Mouse (Mus musculus): ENCODE results near the gene Proca1. TPM values are rescaled to one million over a fixed set of nuclear protein-coding genes. Genes with fewer than 3 reads are reported as not detected.
A peak's percentile ranks its signal among the peaks of the same experiment; 100 is the strongest.

Gene Proca1
- total RNA-seq, 2 experiments from 2014 or later = not detected

- ATAC-seq (replicated peaks; ENCODE audit: low FRiP score, low TSS enrichment, poor library complexity, severe bottlenecking) = peak; percentile 5; the same call in 1 of the 2 replicates
These were observed 28.1 kb upstream of the Proca1 start, which contains the start of gene Traf4 for GRCm38 (mm10) chr11:78164924-78165760. TSS of gene Traf4 (minus strand) at chr11:78165589.

GRCm38 (mm10) chr11:78165761-78166109 lies 27.5 kb upstream of the Proca1 start:
- ATAC-seq (replicated peaks; ENCODE audit: low FRiP score, low TSS enrichment, poor library complexity, severe bottlenecking) = peak; percentile 31

- no peak for ATAC-seq (replicated peaks; ENCODE audit: low FRiP score, low TSS enrichment, poor library complexity, severe bottlenecking)
These were observed 27.0 kb upstream of the Proca1 start for GRCm38 (mm10) chr11:78166161-78166560.

DNA sequence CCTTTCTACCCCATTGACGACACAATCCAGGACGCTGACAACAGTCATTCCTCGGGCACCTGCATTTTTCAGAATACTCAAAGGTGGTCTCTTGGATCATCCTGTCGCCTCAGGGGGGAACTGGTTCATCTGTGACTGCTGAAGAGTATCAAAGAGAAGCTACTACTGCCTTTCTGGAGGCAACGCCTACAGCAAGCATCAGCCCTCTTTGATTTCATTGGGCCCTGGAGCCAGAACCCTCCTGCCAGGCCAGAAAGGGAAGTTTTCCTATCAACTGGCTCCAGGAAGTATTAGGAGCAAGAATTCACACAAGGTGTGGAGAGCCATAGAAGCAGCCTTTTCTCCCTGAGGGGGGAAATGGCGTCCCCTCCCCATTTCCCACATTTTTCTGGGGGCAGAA lies 26.6 kb upstream of the Proca1 start:
- ATAC-seq (replicated peaks; ENCODE audit: low FRiP score, low TSS enrichment, poor library complexity, severe bottlenecking) = no peak

GRCm38 (mm10) chr11:78167257-78167959 lies 25.8 kb upstream of the Proca1 start:
- ATAC-seq (replicated peaks; ENCODE audit: low FRiP score, low TSS enrichment, poor library complexity, severe bottlenecking) = no peak

DNA sequence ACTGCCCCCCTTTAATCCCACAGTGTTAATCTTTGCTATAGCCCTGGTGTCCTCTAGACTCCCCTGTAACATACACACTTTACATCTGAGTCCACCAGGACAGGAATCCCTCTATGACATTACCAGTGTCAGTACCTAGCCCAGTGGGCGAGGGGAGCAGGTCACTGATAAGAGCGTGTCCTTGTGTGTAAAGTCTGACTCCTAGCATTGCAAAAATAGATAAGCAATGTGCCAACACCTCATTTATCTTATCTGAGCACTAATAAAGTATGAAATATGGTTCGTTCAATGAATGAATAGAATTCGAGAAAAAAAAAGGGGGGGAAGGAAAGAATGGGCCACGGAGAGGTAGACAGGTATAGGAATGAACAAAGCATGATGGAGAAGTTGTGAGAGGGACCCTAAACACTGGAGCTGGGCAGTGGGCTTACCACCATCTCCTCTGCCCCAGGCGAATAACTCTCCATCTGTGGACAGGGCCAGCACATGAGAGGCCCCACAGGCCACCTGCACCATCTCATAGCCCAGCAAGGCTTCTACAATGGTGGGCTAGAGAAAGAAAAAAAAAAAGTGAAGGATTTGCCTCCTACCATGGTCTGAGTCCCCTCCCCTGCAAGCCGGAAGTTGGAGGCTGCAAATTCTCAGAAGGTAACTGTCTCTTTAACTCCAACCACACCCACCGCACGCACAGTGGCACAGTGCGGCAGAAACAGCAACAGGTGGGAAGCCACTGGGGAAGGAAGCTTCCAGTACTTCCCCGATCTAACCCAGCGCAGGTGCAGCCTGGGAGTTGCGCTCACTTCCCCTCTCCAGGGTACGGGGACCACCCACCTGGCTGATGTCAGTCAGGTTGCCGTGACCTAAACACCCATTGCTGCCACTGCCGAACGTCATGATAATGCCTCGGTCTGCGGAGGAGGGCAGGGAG lies 24.4 kb upstream of the Proca1 start:
- ATAC-seq (replicated peaks; ENCODE audit: low FRiP score, low TSS enrichment, poor library complexity, severe bottlenecking) = peak; percentile 51

DNA sequence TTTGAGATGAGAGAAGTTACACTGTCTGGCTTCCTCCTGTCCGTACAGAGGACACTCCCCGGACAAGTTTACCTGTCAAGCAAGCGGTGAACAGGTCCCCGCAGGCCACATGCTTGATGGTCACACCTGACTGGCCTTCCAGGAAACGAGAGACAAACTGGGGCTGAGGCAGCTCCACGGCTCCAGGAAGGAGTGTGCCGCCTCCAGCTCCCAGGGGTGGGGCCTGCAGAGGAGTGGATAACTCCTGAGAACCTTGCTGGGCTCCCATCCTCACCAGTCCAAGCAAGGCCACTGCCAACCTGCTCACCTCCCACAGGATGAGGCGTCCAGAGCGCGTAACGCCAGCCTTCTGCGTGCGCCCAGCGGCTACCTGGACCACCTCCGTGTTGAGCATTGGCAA lies 22.9 kb upstream of the Proca1 start:
- no peak for ATAC-seq (replicated peaks; ENCODE audit: low FRiP score, low TSS enrichment, poor library complexity, severe bottlenecking)

DNA sequence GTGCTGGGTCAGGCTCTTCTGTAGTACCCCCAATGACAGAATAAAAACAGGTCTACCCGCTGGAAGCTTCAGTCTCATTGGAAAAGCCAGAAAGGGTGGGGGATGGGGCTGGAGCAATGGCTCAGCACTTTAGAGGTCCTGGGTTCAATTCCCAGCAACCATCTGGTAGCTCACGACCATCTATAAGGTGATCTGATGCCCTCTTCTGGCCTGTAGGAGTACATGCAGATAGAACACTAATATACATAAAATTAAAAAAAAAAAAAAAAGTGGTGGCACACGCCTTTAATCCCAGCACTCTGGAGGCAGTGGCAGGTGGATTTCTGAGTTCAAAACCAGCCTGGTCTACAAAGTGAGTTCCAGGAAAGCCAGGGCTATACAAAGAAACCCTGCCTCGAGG lies 21.9 kb upstream of the Proca1 start:
- no peak for ATAC-seq (replicated peaks; ENCODE audit: low FRiP score, low TSS enrichment, poor library complexity, severe bottlenecking)

DNA sequence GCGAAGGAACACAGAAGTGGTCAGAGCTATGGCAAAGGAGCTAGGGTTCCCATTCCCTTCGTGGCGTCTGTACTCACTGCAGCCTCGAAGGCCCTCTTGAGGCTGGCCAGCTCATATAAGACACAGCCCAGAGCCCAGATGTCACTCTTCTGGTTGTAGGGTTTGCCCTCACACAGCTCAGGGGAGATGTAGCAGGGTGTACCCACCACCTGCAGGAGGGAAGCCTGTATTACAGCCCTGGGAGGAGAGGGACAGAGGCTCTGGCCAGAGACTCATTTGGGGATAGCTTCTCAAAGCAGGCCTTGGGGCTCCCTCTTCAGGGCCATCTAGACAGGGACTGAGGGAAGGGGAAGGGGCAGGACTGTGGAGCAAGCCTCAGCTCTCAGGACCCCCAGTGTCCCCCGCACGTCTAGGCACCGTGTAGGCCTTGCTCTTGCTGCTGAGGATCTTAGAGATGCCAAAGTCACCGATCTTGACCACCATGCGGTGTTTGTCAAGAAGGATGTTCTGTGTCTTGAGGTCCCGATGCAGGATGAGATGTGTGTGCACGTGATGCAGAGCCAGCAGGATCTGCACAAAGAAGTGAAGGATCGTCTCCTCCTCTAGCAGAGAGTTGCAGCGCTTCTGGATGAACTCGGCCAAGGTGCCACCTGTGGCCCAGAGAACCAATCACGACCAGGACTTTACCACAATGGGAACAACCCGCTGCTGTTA lies 21.0 kb upstream of the Proca1 start:
- no peak for ATAC-seq (replicated peaks; ENCODE audit: low FRiP score, low TSS enrichment, poor library complexity, severe bottlenecking)

DNA sequence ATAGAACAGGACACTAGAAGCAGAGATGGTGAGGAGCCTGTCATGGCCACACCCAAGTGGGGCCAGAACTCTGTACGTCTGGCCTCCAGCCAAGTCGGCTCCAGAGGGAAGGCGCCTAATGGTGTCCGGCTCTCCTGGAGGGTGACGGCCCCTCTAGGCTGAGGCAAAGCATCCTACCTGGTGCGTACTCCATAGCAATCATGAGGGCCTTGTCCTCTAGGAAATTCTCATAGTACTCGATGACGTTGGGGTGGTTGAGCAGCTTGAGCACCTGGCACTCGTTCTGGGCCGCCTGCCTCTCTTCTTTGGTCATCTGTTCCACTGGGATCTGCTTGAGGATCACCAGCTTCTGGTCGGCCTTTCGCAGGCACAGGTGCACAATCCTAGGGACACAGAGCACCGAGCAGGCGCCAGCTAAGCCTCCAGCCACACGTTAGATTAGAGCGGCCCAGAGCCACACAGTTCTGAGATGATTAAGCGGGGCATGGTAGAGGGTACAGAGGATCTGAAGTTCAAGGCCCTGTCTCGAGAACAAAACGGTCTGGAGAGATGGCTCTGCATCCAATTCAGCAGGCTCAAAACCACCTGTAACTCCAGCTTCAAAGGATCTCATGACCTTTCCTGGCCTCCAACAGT lies 20.3 kb upstream of the Proca1 start:
- ATAC-seq (replicated peaks; ENCODE audit: low FRiP score, low TSS enrichment, poor library complexity, severe bottlenecking) = no peak

- no peak for ATAC-seq (replicated peaks; ENCODE audit: low FRiP score, low TSS enrichment, poor library complexity, severe bottlenecking)
These were observed 18.7 kb upstream of the Proca1 start for GRCm38 (mm10) chr11:78174506-78174905.

DNA sequence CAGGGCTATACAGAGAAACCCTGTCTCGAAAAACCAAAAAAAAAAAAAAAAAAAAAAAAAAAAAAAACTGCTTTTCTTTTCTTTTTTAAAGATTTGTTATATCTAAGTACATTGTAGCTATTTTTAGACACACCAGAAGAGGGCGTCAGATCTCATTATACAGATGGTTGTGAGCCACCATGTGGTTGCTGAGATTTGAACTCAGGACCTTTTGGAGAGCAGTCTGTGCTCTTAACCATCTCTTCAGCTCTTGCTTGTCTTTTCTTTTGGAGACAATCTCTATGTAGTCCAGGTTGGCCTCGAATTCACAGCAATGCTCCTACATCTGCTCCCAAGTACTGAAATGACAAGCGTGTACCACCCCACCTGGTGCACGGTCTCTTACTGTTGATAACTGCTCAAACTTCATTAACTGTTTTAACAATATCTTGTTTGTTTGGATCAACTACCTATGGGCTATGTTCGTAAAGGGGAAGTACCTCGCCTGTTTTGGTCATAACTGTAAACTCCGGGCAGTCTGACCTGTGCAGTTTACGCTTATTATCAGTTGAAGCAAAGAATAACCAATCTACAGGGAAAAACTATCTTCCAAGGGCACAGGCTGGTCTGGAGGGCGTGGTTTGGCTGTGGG lies 17.3 kb upstream of the Proca1 start:
- ATAC-seq (replicated peaks; ENCODE audit: low FRiP score, low TSS enrichment, poor library complexity, severe bottlenecking) = peak; percentile 56

DNA sequence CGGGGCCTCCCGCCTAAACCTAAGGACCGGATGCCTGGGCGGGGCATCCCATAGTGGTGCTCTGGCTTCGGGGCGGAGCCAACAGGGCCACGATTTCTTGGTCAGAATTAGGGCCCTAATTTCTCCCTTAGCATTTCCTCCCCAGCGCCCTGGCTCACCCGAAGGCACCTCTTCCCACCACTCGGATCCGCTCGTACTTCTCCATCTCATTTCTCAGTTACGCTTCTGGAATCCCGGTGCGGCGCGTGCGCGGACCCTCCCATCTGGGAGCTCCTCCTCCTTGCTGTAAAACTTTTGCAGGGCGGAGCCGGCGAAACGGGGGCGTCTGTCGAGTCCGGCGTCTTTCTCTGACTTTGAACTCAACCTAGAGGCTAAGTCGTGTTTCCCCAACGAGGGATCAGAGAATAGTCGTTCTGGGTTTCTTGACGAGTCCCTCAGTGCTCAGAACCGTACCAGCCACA lies 16.8 kb upstream of the Proca1 start, which contains the start of the genes Nek8 and Tlcd1:
Gene Nek8 (minus strand): TSS at position 274 of the 461 bp plus-strand sequence.
Gene Tlcd1 (plus strand): TSS at position 310 of the 461 bp plus-strand sequence.
- peak; percentile 33 for ATAC-seq (replicated peaks; ENCODE audit: low FRiP score, low TSS enrichment, poor library complexity, severe bottlenecking)

DNA sequence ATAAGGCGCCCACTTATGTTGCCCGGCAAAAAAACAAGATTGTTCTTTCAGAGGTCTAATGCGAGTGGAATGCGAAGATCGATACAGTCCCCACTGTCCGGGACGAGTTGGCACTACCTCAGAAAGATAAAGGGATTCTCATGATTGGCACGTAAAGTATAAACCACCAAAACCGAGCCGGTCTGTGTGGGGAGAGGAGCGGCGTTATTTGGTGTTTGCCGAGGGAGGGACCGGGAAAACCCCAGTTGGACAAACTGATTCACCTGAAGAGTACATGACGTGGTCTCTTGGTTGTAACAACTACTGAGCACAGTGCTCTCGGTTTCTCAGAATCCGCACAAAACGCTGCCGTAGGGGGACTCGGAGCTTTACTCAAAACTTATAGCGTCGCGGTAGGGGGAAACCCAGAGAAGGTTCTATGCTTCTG lies 16.3 kb upstream of the Proca1 start:
- ATAC-seq (replicated peaks; ENCODE audit: low FRiP score, low TSS enrichment, poor library complexity, severe bottlenecking) = no peak

DNA sequence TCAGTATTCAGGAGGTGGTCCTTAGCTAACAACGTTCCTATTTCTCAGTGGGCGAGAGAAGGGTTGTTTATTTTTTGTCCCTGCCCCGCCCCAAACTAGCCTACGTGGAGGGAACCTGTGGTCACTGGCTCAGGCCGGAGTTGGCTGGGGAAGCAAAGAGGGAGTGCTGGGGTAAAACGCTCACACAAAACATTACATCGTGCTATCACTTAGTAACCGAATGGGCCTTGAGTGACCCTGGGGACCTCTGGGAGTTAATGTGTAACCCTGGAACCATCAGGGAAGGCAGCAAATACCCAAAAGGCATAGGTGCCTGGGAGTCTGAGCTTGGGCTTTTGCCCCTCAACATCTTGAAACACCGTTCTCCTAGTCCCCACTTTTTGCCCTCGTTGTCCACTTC lies 15.8 kb upstream of the Proca1 start:
- ATAC-seq (replicated peaks; ENCODE audit: low FRiP score, low TSS enrichment, poor library complexity, severe bottlenecking) = no peak

- ATAC-seq (replicated peaks; ENCODE audit: low FRiP score, low TSS enrichment, poor library complexity, severe bottlenecking) = peak; percentile 64
These were observed 15.0 kb upstream of the Proca1 start for GRCm38 (mm10) chr11:78177903-78178858.

GRCm38 (mm10) chr11:78178859-78179437 lies 14.2 kb upstream of the Proca1 start:
- no peak for ATAC-seq (replicated peaks; ENCODE audit: low FRiP score, low TSS enrichment, poor library complexity, severe bottlenecking)
